ENCODE assay signal across 12 mouse cellular contexts in genomic region chr19:46389872-46390271, GRCm38 (mm10). TPM values are rescaled to one million over a fixed set of nuclear protein-coding genes. Genes with fewer than 3 reads are reported as not detected.
DNase-seq lines count a peak whose midpoint lies in the region; ATAC-seq and TF ChIP-seq lines count a peak whose summit lies in the region.
"Had no signal": no experiment of that assay in that cellular context is flagged by ENCODE, and none has a peak within 500 bp of the region (broad histone marks: within the 10 kb centered on the region; RNA-seq: fewer than 3 reads in every experiment).

No protein-coding gene starts in this region.

- no peak for TF ChIP-seq EP300 in heart, postnatal 0 days (IDR thresholded peaks at IDR 0.05; ENCODE audit: low read depth)

- peaks cover 28% of the 10 kb centered on the region for H3K36me3 ChIP-seq in heart, postnatal 0 days (replicated peaks; ENCODE audit: control insufficient read depth, insufficient read depth, low read length)
- peaks cover 7% of the 10 kb centered on the region for H3K36me3 ChIP-seq in midbrain, postnatal 0 days (ENCODE audit: insufficient read depth, low read length)
- peaks cover 28% of the 10 kb centered on the region for H3K36me3 ChIP-seq in midbrain, embryonic 14.5 days (ENCODE audit: control insufficient read depth, insufficient read depth, low read length)
- peaks cover 11% of the 10 kb centered on the region for H3K36me3 ChIP-seq in heart, embryonic 11.5 days (ENCODE audit: control insufficient read depth, insufficient read depth, low read length)

- H3K9ac ChIP-seq in heart, postnatal 0 days (replicated peaks; ENCODE audit: low read depth, low read length), result no peak overlapping the region
- no peak overlapping the region for H3K9ac ChIP-seq in midbrain, postnatal 0 days (replicated peaks; ENCODE audit: low read length, poor library complexity, severe bottlenecking)
- no peak overlapping the region for H3K9ac ChIP-seq in midbrain, embryonic 14.5 days (replicated peaks; ENCODE audit: low read length)
- H3K9ac ChIP-seq in heart, embryonic 11.5 days (ENCODE audit: low read depth, low read length), result no peak overlapping the region
- H3K9ac ChIP-seq: limb, embryonic 13.5 days had no signal

- H3K4me2 ChIP-seq in heart, postnatal 0 days (ENCODE audit: low read depth, low read length), result no peak overlapping the region
- H3K4me2 ChIP-seq in midbrain, postnatal 0 days (ENCODE audit: low read depth, low read length, poor library complexity, severe bottlenecking), result no peak overlapping the region
- no peak overlapping the region for H3K4me2 ChIP-seq in midbrain, embryonic 14.5 days (ENCODE audit: low read length)
- no peak overlapping the region for H3K4me2 ChIP-seq in heart, embryonic 11.5 days
- H3K4me2 ChIP-seq: limb, embryonic 13.5 days had no signal

- H3K27ac ChIP-seq in heart, postnatal 0 days (ENCODE audit: low read depth), result no peak overlapping the region
- H3K27ac ChIP-seq in midbrain, postnatal 0 days (ENCODE audit: low read depth, low read length), result no peak overlapping the region
- no peak overlapping the region for H3K27ac ChIP-seq in midbrain, embryonic 14.5 days (replicated peaks; ENCODE audit: low read depth, low read length)
- H3K27ac ChIP-seq in cortical plate, adult 2 months (ENCODE audit: insufficient read depth, low read length), result no peak overlapping the region
- no peak overlapping the region for H3K27ac ChIP-seq in heart, embryonic 11.5 days (ENCODE audit: low read depth, low read length)
- H3K27ac ChIP-seq: limb, embryonic 13.5 days had no signal

- no peak for ATAC-seq in heart, postnatal 0 days (ENCODE audit: insufficient read depth, low read depth)
- no peak for ATAC-seq in midbrain, postnatal 0 days (ENCODE audit: low FRiP score)
- no peak for ATAC-seq in midbrain, embryonic 14.5 days (ENCODE audit: low FRiP score, low TSS enrichment)
- no peak for ATAC-seq in heart, embryonic 11.5 days (replicated peaks; ENCODE audit: insufficient number of reproducible peaks, low FRiP score, low TSS enrichment)
- ATAC-seq: midbrain, embryonic 16.5 days; Patski had no signal

- H3K4me1 ChIP-seq in heart, postnatal 0 days (ENCODE audit: control insufficient read depth, insufficient read depth), result peaks cover 10% of the 10 kb centered on the region
- peaks cover 7% of the 10 kb centered on the region for H3K4me1 ChIP-seq in midbrain, postnatal 0 days (ENCODE audit: insufficient read depth, low read length)
- H3K4me1 ChIP-seq in midbrain, embryonic 14.5 days (ENCODE audit: control insufficient read depth, insufficient read depth, low read length), result peaks cover 15% of the 10 kb centered on the region
- H3K4me1 ChIP-seq in cortical plate, adult 2 months (ENCODE audit: control insufficient read depth, insufficient read depth, low read length), result peaks cover 6% of the 10 kb centered on the region; the same call in 1 of the 2 replicates
- H3K4me1 ChIP-seq in heart, embryonic 11.5 days (ENCODE audit: control insufficient read depth, insufficient read depth, low read length), result peaks cover 13% of the 10 kb centered on the region

- H3K27me3 ChIP-seq in heart, postnatal 0 days (ENCODE audit: control insufficient read depth, insufficient read depth, low read length), result no peaks in the 10 kb centered on the region
- no peaks in the 10 kb centered on the region for H3K27me3 ChIP-seq in midbrain, postnatal 0 days (ENCODE audit: insufficient read depth, low read length)
- no peaks in the 10 kb centered on the region for H3K27me3 ChIP-seq in midbrain, embryonic 14.5 days (ENCODE audit: control insufficient read depth, insufficient read depth, low read length)
- no peaks in the 10 kb centered on the region for H3K27me3 ChIP-seq in heart, embryonic 11.5 days (ENCODE audit: control insufficient read depth, insufficient read depth, low read length)
- H3K27me3 ChIP-seq: limb, embryonic 13.5 days; Patski had no signal

- TF ChIP-seq CTCF in heart, postnatal 0 days (IDR thresholded peaks at IDR 0.05; ENCODE audit: low read depth), result peak; percentile 16
- TF ChIP-seq CTCF in midbrain, postnatal 0 days (IDR thresholded peaks at IDR 0.05), result peak; percentile 58
- peak; percentile 41; the same call in 1 of the 2 replicates for TF ChIP-seq CTCF in cortical plate, adult 2 months (IDR thresholded peaks at IDR 0.05; ENCODE audit: extremely low read depth, insufficient read depth, low read length)

- no peak overlapping the region for H3K4me3 ChIP-seq in heart, postnatal 0 days (ENCODE audit: low read depth, low read length)
- H3K4me3 ChIP-seq in midbrain, postnatal 0 days (ENCODE audit: low read depth, low read length), result no peak overlapping the region
- H3K4me3 ChIP-seq in midbrain, embryonic 14.5 days (replicated peaks; ENCODE audit: low read depth, low read length), result no peak overlapping the region
- H3K4me3 ChIP-seq in cortical plate, adult 2 months (ENCODE audit: insufficient read depth, low read length), result no peak overlapping the region
- no peak overlapping the region for H3K4me3 ChIP-seq in heart, embryonic 11.5 days (ENCODE audit: low read depth, low read length)
- H3K4me3 ChIP-seq: limb, embryonic 13.5 days had no signal

- 85% methylated on average over 5 of the region's 5 CpGs for WGBS in heart, postnatal 0 days
- 84% methylated on average over 5 of the region's 5 CpGs for WGBS in midbrain, postnatal 0 days
- 85% methylated on average over 5 of the region's 5 CpGs for WGBS in midbrain, embryonic 14.5 days
- WGBS in heart, embryonic 11.5 days (ENCODE audit: insufficient replicate concordance), result 82% methylated on average over 5 of the region's 5 CpGs

- no peak for TF ChIP-seq POLR2A in cortical plate, adult 2 months (IDR thresholded peaks at IDR 0.05; ENCODE audit: extremely low read depth, insufficient read depth, low read length)

- DNase-seq in heart, postnatal 0 days (ENCODE audit: low spot score), result no peak
- DNase-seq in heart, adult 9 months (ENCODE audit: low spot score in 2 of 2), result no peak
- no peak for DNase-seq in midbrain, postnatal 0 days (ENCODE audit: low spot score)
- no peak for DNase-seq in midbrain, embryonic 14.5 days
- no peak for DNase-seq in frontal cortex, postnatal 25 days (ENCODE audit: low spot score in 2 of 2)
- DNase-seq in spleen, postnatal 4 days (ENCODE audit: low spot score in 2 of 2), result no peak
- DNase-seq: kidney, postnatal 14 days had no signal

- no peaks in the 10 kb centered on the region for H3K9me3 ChIP-seq in heart, postnatal 0 days (replicated peaks; ENCODE audit: control insufficient read depth, low read length)
- no peaks in the 10 kb centered on the region for H3K9me3 ChIP-seq in midbrain, postnatal 0 days (ENCODE audit: low read length)
- no peaks in the 10 kb centered on the region for H3K9me3 ChIP-seq in midbrain, embryonic 14.5 days (ENCODE audit: control insufficient read depth, low read length)
- H3K9me3 ChIP-seq in heart, embryonic 11.5 days (replicated peaks; ENCODE audit: control insufficient read depth, low read length), result no peaks in the 10 kb centered on the region
- H3K9me3 ChIP-seq: limb, embryonic 13.5 days had no signal

RNA-seq across cellular contexts. Expression of gene Actr1a, which starts 5.7 kb away (rescaled TPM):
- 153 and 173 TPM in 2 replicates for total RNA-seq in heart, postnatal 0 days (2014; rRNA removed; ENCODE audit: low replicate concordance)
- polyA plus RNA-seq in heart, postnatal 0 days (2015; fragmentation: Nextera tagmentation; extraction: Ambion mirVana), result 115 and 118 TPM in 2 replicates
- total RNA-seq in midbrain, postnatal 0 days (2014; rRNA removed), result 356 and 359 TPM in 2 replicates
- polyA plus RNA-seq in midbrain, postnatal 0 days (2015; fragmentation: Nextera tagmentation; extraction: Ambion mirVana), result 327 and 343 TPM in 2 replicates
- polyA plus RNA-seq in midbrain, embryonic 14.5 days (2014; fragmentation: Nextera tagmentation; extraction: Ambion mirVana), result 320 and 379 TPM in 2 replicates
- polyA plus RNA-seq in cortical plate, adult 2 months (2012; rRNA removed), result 183 and 188 TPM in 2 replicates
- polyA plus RNA-seq in heart, embryonic 11.5 days (2014; fragmentation: Nextera tagmentation; extraction: Ambion mirVana), result 112 and 130 TPM in 2 replicates

RNA-seq across cellular contexts. Expression of gene Sufu, which starts 6.8 kb away (rescaled TPM):
- 10.4 and 11.0 TPM in 2 replicates for total RNA-seq in heart, postnatal 0 days (2014; rRNA removed; ENCODE audit: low replicate concordance)
- polyA plus RNA-seq in heart, postnatal 0 days (2015; fragmentation: Nextera tagmentation; extraction: Ambion mirVana), result 9.2 and 9.5 TPM in 2 replicates
- total RNA-seq in midbrain, postnatal 0 days (2014; rRNA removed), result 11.5 and 14.4 TPM in 2 replicates
- 13.2 and 14.5 TPM in 2 replicates for polyA plus RNA-seq in midbrain, postnatal 0 days (2015; fragmentation: Nextera tagmentation; extraction: Ambion mirVana)
- polyA plus RNA-seq in midbrain, embryonic 14.5 days (2014; fragmentation: Nextera tagmentation; extraction: Ambion mirVana), result 22.0 and 29.1 TPM in 2 replicates
- 9.5 and 10.0 TPM in 2 replicates for polyA plus RNA-seq in cortical plate, adult 2 months (2012; rRNA removed)
- 21.5 and 24.4 TPM in 2 replicates for polyA plus RNA-seq in heart, embryonic 11.5 days (2014; fragmentation: Nextera tagmentation; extraction: Ambion mirVana)

RNA-seq across cellular contexts. Expression of gene 2310034G01Rik, which starts 39.8 kb away (rescaled TPM):
- 1.5 TPM in 1 of 2 replicates, not detected in the other for total RNA-seq in heart, postnatal 0 days (2014; rRNA removed; ENCODE audit: low replicate concordance)
- 1.1 and 1.3 TPM in 2 replicates for polyA plus RNA-seq in heart, postnatal 0 days (2015; fragmentation: Nextera tagmentation; extraction: Ambion mirVana)
- total RNA-seq in midbrain, postnatal 0 days (2014; rRNA removed), result 2.0 and 3.8 TPM in 2 replicates
- 2.0 and 2.2 TPM in 2 replicates for polyA plus RNA-seq in midbrain, postnatal 0 days (2015; fragmentation: Nextera tagmentation; extraction: Ambion mirVana)
- polyA plus RNA-seq in midbrain, embryonic 14.5 days (2014; fragmentation: Nextera tagmentation; extraction: Ambion mirVana), result 2.8 and 3.1 TPM in 2 replicates
- polyA plus RNA-seq in cortical plate, adult 2 months (2012; rRNA removed), result 1.7 and 2.4 TPM in 2 replicates
- 0.90 and 1.0 TPM in 2 replicates for polyA plus RNA-seq in heart, embryonic 11.5 days (2014; fragmentation: Nextera tagmentation; extraction: Ambion mirVana)

RNA-seq across cellular contexts. Expression of gene Mfsd13a, which starts 49.0 kb away (rescaled TPM):
- 5.2 and 21.8 TPM in 2 replicates for total RNA-seq in heart, postnatal 0 days (2014; rRNA removed; ENCODE audit: low replicate concordance)
- 3.2 and 3.7 TPM in 2 replicates for polyA plus RNA-seq in heart, postnatal 0 days (2015; fragmentation: Nextera tagmentation; extraction: Ambion mirVana)
- 7.2 and 19.2 TPM in 2 replicates for total RNA-seq in midbrain, postnatal 0 days (2014; rRNA removed)
- 10.6 and 11.4 TPM in 2 replicates for polyA plus RNA-seq in midbrain, postnatal 0 days (2015; fragmentation: Nextera tagmentation; extraction: Ambion mirVana)
- 7.2 and 7.7 TPM in 2 replicates for polyA plus RNA-seq in midbrain, embryonic 14.5 days (2014; fragmentation: Nextera tagmentation; extraction: Ambion mirVana)
- polyA plus RNA-seq in cortical plate, adult 2 months (2012; rRNA removed), result 35.9 and 40.5 TPM in 2 replicates
- polyA plus RNA-seq in heart, embryonic 11.5 days (2014; fragmentation: Nextera tagmentation; extraction: Ambion mirVana), result 3.1 and 4.0 TPM in 2 replicates

RNA-seq across cellular contexts. Expression of gene Cuedc2, which starts 51.4 kb away (rescaled TPM):
- 91.7 and 114 TPM in 2 replicates for total RNA-seq in heart, postnatal 0 days (2014; rRNA removed; ENCODE audit: low replicate concordance)
- 129 and 136 TPM in 2 replicates for polyA plus RNA-seq in heart, postnatal 0 days (2015; fragmentation: Nextera tagmentation; extraction: Ambion mirVana)
- 157 and 177 TPM in 2 replicates for total RNA-seq in midbrain, postnatal 0 days (2014; rRNA removed)
- 314 and 337 TPM in 2 replicates for polyA plus RNA-seq in midbrain, postnatal 0 days (2015; fragmentation: Nextera tagmentation; extraction: Ambion mirVana)
- polyA plus RNA-seq in midbrain, embryonic 14.5 days (2014; fragmentation: Nextera tagmentation; extraction: Ambion mirVana), result 300 and 307 TPM in 2 replicates
- 233 and 235 TPM in 2 replicates for polyA plus RNA-seq in cortical plate, adult 2 months (2012; rRNA removed)
- polyA plus RNA-seq in heart, embryonic 11.5 days (2014; fragmentation: Nextera tagmentation; extraction: Ambion mirVana), result 124 and 139 TPM in 2 replicates
